Mouse (Mus musculus) left cerebral cortex, adult 8-10 months (tissue): ENCODE data around the gene Foxa3. TPM values are rescaled to one million over a fixed set of nuclear protein-coding genes. Genes with fewer than 3 reads are reported as not detected.

Experiments used
- DNase-seq, 2 experiments: peaks; one replicate each; pipeline ENCODE4 v3.0.0; 2022; ENCODE audit warnings: low spot score in 2 of 2
- total RNA-seq, 4 experiments: library from RNA; stranded (reverse); gene quantifications; 2 replicates each; pipeline ENCODE4 v1.2.4; 2022

Gene Foxa3
- total RNA-seq, 4 experiments from 2014 or later, result not detected

DNA sequence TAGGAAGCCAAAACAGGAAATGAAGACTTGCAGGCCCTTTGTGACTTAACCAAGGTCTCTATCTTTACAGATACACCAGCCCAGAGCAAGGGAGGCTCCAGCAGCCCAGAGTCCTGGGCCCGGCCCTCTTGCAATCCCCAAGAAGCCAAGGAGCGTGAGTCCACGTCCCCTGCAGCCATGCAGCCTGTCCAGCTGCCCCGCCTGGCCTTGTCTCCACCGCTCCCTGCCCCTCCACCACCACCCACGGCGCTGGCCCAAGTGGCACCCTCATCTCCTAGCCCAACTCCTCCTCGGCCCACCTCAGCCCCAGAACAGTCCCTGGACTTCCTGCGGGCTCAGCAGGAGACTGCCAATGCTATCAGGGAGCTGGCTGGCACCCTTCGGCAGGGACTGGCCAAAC is 22.9 kb downstream of the Foxa3 start:
- DNase-seq, result no peak

- no peak for DNase-seq
These were observed 24.5 kb downstream of the Foxa3 start for GRCm38 (mm10) chr7:18998835-18999234.

GRCm38 (mm10) chr7:18993036-18993435 is 30.3 kb downstream of the Foxa3 start:
- no peak for DNase-seq

DNA sequence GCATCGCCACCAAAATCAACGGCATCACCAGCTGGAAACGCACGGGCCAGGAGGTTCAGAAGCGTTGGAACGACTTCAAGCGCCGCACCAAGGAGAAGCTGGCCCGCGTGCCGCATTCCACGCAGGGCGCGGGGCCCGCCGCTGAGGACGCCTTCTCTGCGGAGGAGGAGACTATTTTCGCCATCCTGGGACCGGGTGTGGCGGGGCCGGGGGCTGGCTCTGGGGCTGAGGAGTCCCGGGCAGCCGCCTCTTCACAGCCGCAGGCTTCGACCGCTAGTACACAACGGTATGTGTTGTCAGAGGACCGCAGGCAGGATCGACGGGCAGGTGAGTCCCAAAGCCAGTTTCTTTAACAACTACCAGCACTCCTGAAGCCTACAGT is 31.1 kb downstream of the Foxa3 start:
- DNase-seq, result no peak

DNA sequence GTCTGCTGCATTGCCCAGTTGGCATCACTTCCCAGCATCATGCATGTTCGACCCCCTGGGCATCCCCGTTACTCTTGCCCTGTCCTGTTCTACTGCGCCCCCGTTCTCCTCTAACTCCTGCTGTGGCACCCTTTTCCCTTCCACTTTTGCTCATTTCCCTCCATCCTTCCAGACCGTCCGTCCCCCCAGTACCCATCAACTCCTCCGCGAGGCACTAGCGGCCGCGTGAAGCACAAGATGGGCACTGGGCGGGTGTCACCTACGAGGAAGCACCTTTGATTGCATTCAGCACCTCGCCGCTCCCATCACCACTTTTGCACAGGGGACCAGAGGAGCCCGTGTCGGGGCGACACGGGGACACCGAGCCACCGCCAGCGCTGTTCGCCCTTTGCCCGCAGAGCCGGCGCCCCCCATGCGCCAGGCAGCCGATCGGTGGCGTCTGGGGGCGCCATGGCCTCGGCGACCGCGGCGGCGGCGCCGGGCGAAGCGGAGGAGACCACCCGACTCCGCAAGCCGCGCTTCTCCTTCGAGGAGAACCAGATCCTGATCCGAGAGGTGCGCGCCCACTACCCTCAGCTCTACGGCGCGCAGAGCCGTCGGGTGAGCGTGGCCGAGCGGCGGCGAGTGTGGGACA is 31.6 kb downstream of the Foxa3 start:
- no peak for DNase-seq

DNA sequence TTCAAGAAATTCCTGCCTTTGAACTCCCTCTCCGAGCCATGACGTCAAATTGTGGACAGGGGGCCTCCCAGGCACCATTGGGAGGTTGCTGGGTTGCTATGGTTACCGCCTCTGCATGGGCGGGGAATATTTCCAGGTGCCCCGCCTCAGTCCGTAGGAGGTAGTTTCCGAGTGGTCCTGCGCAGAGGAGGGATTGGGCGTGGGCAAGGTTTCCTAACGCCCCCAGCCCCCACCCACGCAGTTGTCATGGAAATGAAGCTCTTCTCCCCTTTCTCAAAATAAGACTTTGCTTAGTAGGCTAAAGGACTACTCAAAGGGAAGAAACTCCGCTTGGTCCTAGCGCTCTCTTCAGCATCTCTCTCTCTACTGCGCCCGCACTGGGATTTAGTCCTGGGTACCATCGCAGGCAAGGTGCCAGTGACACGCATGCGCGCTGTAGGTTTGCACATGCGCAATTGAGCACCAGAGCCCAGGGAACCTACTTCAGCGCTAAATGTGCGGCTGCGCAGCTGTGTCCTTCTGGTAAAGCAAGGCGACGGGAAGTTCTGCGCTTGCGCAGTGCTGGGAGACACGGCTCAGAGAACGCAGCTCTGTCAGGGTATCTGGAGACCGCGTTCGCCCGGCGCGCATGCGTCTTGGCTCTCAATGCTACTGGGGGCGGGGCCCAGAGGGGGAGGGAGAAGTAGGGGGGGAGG is 32.6 kb downstream of the Foxa3 start, which contains the start of gene Mypop:
TSS of gene Mypop (plus strand) at position 645 of the 695 bp plus-strand sequence.
- peak; percentile 99 to 100 for DNase-seq

- DNase-seq, result no peak
These were observed 33.3 kb downstream of the Foxa3 start for GRCm38 (mm10) chr7:18989995-18990394.

GRCm38 (mm10) chr7:18988780-18989179 is 34.6 kb downstream of the Foxa3 start:
- DNase-seq, result no peak

DNA sequence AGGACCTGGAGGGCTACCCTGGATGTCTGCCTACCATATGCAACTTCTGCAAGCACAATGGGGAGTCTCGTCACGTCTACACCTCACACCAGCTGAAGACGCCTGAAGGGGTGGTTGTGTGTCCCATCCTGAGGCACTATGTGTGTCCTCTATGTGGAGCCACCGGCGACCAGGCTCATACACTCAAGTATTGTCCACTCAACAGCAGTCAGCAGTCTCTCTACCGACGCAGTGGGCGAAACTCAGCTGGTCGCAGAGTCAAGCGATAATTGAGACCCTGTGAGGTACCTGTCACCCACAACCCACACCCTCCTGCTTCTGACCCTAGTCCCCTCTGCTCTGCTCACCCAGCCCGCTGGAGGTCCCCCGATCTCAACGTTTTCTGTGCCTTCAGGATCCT is 35.6 kb downstream of the Foxa3 start:
- no peak for DNase-seq

DNA sequence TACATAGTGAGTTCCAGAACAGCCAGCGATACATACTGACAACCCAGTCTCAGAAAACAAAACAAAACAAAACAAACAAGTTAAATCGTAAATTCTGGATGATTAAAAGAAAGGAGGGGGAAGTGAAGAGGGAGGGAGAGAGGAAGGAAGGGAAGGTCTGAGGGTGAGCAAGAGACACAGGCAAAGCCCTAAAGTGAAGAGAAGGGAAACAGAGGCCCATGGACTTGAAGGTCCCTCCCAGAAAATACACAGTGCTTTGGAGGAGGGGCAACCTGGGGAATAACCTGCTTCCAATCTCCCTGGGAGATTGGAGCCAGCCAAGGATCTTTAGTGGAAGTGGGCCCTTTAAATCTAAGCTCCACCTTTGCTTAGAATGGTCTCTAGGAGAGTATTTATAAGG is 36.2 kb downstream of the Foxa3 start, which contains the start of gene Nanos2:
TSS of gene Nanos2 (plus strand) at position 301 of the 400 bp plus-strand sequence.
- no peak for DNase-seq

DNA sequence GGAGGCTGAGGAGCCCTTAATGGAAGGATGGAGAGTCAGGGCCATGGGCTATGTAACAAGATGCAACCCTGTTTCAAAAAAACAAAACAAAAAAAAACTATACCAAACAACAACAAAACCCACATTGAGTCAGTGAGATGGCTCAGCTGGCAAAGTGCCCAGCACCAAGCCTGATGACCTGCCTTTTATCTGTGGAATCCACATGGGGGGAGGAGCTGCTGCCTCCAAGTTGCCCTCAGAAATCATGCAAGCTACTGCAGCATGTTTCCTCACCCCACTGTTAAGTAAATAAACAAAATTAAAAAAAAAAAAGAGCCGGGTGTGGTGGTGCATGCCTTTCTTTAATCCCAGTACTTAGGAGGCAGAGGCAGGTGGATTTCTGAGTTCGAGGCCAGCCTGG is 36.8 kb downstream of the Foxa3 start:
- DNase-seq, result no peak

DNA sequence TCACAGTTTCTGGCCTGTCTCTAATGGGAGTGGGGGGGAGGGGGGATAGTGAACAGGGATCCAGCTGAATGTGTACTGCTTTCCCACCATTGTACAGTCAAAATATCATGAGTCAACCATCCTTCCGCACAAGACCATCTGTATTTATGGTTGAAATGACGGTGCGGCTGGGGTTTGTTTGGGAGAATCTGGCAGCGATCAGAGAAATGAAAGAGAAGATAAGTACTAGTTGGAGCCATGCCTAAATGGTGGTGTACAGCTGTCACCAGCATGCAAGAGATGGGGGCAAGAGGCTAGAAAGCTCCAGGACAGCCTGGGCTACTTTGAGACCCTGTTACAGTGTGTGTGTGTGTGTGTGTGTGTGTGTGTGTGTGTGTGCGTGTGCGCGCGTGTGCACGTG is 45.0 kb downstream of the Foxa3 start:
- DNase-seq, result no peak

DNA sequence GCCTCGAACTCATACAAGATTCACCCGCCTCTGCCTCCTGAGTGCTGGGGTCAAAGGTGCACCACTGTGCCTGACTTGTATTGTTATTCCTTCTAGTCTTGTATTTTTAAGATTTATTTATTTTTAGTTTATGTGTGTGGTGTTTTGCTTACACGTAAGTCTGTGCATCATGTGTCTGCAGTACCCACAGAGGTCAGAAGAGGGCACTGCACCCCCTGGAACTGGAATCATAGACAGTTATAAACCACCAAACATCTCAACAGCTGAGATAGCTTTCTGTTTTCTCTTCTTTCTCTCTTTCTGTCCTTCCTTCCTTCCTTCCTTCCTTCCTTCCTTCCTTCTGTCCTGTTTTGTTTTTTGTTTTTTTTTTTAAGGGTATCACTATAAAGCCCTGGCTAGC is 52.4 kb downstream of the Foxa3 start:
- no peak for DNase-seq

DNA sequence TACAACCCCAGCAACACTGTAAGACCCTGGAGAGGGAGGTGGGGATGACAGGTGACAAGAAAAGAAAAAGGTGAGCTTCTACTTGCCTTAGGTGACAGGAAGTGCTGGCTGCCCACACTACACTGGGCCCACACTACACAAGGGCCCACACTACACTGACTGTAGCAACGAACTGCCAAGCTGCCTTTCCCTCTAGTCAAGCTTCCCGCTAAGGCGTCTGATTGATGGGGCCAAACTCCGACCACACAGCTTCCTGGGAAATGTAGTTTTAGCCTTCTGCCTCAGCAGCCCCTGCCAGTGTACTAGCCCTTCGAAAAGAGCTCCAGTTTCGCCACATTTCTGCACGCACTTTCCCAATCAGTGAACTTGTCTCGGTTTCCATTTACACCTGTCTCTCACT is 55.7 kb downstream of the Foxa3 start:
- no peak for DNase-seq

GRCm38 (mm10) chr7:18965312-18965711 is 58.0 kb downstream of the Foxa3 start:
- no peak for DNase-seq

DNA sequence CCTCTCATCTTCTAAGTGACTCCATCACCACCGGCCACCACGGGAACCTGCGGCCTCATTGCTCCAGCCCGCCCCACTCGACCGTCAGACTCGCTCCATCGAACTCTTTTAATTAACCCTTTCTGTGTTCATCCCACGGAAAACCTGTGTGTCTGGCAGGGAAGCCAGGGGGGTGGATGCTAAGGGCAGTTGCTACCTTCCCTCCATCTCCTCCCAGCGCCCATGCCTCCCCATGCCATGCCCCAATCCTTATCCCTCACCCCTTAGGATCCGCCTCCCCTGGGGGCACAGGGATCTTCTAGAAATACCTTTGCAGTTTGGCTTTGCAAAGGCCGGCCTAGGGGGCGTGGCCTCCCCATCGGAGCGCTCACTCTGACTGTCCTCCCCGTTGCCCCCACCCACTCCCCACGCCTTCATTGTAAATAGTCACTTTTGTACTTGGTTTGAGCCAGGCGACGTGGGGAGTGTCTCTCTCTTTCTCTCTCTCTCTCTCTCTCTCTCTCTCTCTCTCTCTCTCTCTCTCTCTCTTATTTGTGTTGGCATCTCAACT is 60.0 kb downstream of the Foxa3 start:
- no peak for DNase-seq

Other genes starting within 250 kb of the Foxa3 start
- gene Psg19, start 225.0 kb downstream of the Foxa3 start, total RNA-seq, result not detected
- gene Psg17, start 201.9 kb downstream of the Foxa3 start, total RNA-seq, result not detected
- gene Mill2, start 183.6 kb downstream of the Foxa3 start, total RNA-seq, result 1 to 10 TPM; 1.5 to 2.2 (median 1.9) TPM
- 10 to 100 TPM in 3 of 4 experiments, 1 to 10 TPM in 1; 9.4 to 15.3 (median 12.8) TPM for gene Pglyrp1, start 152.2 kb downstream of the Foxa3 start, total RNA-seq
- gene Ccdc61, start 113.1 kb downstream of the Foxa3 start, total RNA-seq, result 10 to 100 TPM; 11.5 to 12.8 (median 12.2) TPM
- 10 to 100 TPM; 67.1 to 75.1 (median 69.9) TPM for gene Nova2, start 97.7 kb downstream of the Foxa3 start, total RNA-seq
- 1 to 10 TPM in 2 of 4 experiments, under 1 TPM in 2; 0.53 to 1.3 (median 1.0) TPM for gene Nanos2, start 36.1 kb downstream of the Foxa3 start, total RNA-seq
- 10 to 100 TPM; 54.2 to 60.5 (median 57.6) TPM for gene Mypop, start 32.3 kb downstream of the Foxa3 start, total RNA-seq
- 10 to 100 TPM; 51.2 to 54.1 (median 53.2) TPM for gene Irf2bp1, start 19.5 kb downstream of the Foxa3 start, total RNA-seq
- gene Sympk, start 839 bp upstream of the Foxa3 start, total RNA-seq, result 100 to 1,000 TPM; 104 to 113 (median 111) TPM
- under 1 TPM in 3 of 4 experiments, not detected in 1; 0.24 to 0.79 (median 0.32) TPM for gene Rsph6a, start 31.2 kb upstream of the Foxa3 start, total RNA-seq
- gene Dmwd, start 52.7 kb upstream of the Foxa3 start, total RNA-seq, result 100 to 1,000 TPM; 139 to 148 (median 143) TPM
- 10 to 100 TPM; 25.0 to 39.7 (median 31.6) TPM for gene Dmpk, start 60.3 kb upstream of the Foxa3 start, total RNA-seq
- gene Six5, start 71.1 kb upstream of the Foxa3 start, total RNA-seq, result 1 to 10 TPM; 2.0 to 2.5 (median 2.3) TPM
- gene Gm4969, start 94.8 kb upstream of the Foxa3 start, total RNA-seq, result under 1 TPM in 3 of 4 experiments, not detected in 1; 0.37 to 0.68 (median 0.48) TPM
- 10 to 100 TPM; 13.2 to 15.7 (median 14.2) TPM for gene Fbxo46, start 96.3 kb upstream of the Foxa3 start, total RNA-seq
- 10 to 100 TPM; 16.5 to 19.2 (median 18.6) TPM for gene Qpctl, start 125.8 kb upstream of the Foxa3 start, total RNA-seq
- 10 to 100 TPM; 73.5 to 79.4 (median 76.1) TPM for gene Snrpd2, start 126.2 kb upstream of the Foxa3 start, total RNA-seq
- gene Gipr, start 142.6 kb upstream of the Foxa3 start, total RNA-seq, result 1 to 10 TPM; 1.2 to 2.5 (median 1.5) TPM
- gene Eml2, start 152.9 kb upstream of the Foxa3 start, total RNA-seq, result 100 to 1,000 TPM; 159 to 188 (median 167) TPM
- 1 to 10 TPM; 2.2 to 2.7 (median 2.5) TPM for gene Gpr4, start 189.0 kb upstream of the Foxa3 start, total RNA-seq
- gene Opa3, start 204.8 kb upstream of the Foxa3 start, total RNA-seq, result 10 to 100 TPM; 40.2 to 46.7 (median 43.1) TPM
- 10 to 100 TPM; 13.6 to 16.9 (median 15.6) TPM for gene Vasp, start 248.3 kb upstream of the Foxa3 start, total RNA-seq